Mouse (Mus musculus): ENCODE data around the gene Ntf5. TPM values are rescaled to one million over a fixed set of nuclear protein-coding genes. Genes with fewer than 3 reads are reported as not detected.
A peak's percentile ranks its signal among the peaks of the same experiment; 100 is the strongest.
"Not testable (repeated sequence)": the region's sequence is repeated elsewhere in the genome, so short reads cannot be mapped to it uniquely, and the experiment has no call there.

Gene Ntf5
- polyA plus RNA-seq, 1 experiment from 2014 or later = 0.57 TPM

GRCm38 (mm10) chr7:45460860-45461314, 47.4 kb downstream of the Ntf5 start:
- no peaks in the 10 kb centered on the region for H3K27me3 ChIP-seq (replicated peaks)
- H3K9ac ChIP-seq = peak overlapping the region; percentile 26; the same call in 1 of the 2 replicates
- peak overlapping the region; percentile 58 for H3K27ac ChIP-seq
- ATAC-seq (ENCODE audit: low FRiP score, low read depth) = no peak
- no peak overlapping the region for H3K4me3 ChIP-seq
- WGBS = 32% methylated on average over 13 of the region's 13 CpGs
- H3K36me3 ChIP-seq = peaks cover 49% of the 10 kb centered on the region
- peaks cover 43% of the 10 kb centered on the region for H3K4me1 ChIP-seq
- no peaks in the 10 kb centered on the region for H3K9me3 ChIP-seq
- H3K4me2 ChIP-seq (replicated peaks) = peak overlapping the region; percentile 59

- Histone ChIP-seq H3K9ac (no peak overlapping the region), H3K27ac (peak overlapping the region; percentile 58; the same call in 1 of the 2 replicates), H3K4me2 (replicated peaks) (peak overlapping the region; percentile 59), H3K9me3 (no peaks in the 10 kb centered on the region), H3K4me1 (peaks cover 47% of the 10 kb centered on the region), H3K4me3 (no peak overlapping the region), H3K36me3 (peaks cover 49% of the 10 kb centered on the region), H3K27me3 (replicated peaks) (no peaks in the 10 kb centered on the region)
- no peak for ATAC-seq (ENCODE audit: low FRiP score, low read depth)
- 40% methylated on average over 4 of the region's 5 CpGs for WGBS
These were observed 47.8 kb downstream of the Ntf5 start for GRCm38 (mm10) chr7:45461326-45461725.

GRCm38 (mm10) chr7:45461781-45462180, 48.3 kb downstream of the Ntf5 start:
- Histone ChIP-seq H3K9ac (no peak overlapping the region), H3K4me1 (peaks cover 46% of the 10 kb centered on the region), H3K9me3 (no peaks in the 10 kb centered on the region), H3K4me2 (replicated peaks) (no peak overlapping the region), H3K4me3 (no peak overlapping the region), H3K27me3 (replicated peaks) (no peaks in the 10 kb centered on the region), H3K36me3 (peaks cover 49% of the 10 kb centered on the region), H3K27ac (no peak overlapping the region)
- ATAC-seq (ENCODE audit: low FRiP score, low read depth) = no peak
- WGBS = 78% methylated on average over 4 of the region's 4 CpGs

GRCm38 (mm10) chr7:45462325-45462724, 48.8 kb downstream of the Ntf5 start:
- Histone ChIP-seq H3K4me3 (no peak overlapping the region), H3K4me1 (peaks cover 44% of the 10 kb centered on the region), H3K9me3 (no peaks in the 10 kb centered on the region), H3K4me2 (replicated peaks) (no peak overlapping the region), H3K9ac (no peak overlapping the region), H3K36me3 (peaks cover 44% of the 10 kb centered on the region), H3K27me3 (replicated peaks) (no peaks in the 10 kb centered on the region), H3K27ac (no peak overlapping the region)
- WGBS = 90% methylated on average over 4 of the region's 4 CpGs
- ATAC-seq (ENCODE audit: low FRiP score, low read depth) = no peak

GRCm38 (mm10) chr7:45462868-45463267, 49.4 kb downstream of the Ntf5 start:
- H3K27me3 ChIP-seq (replicated peaks); ATAC-seq (ENCODE audit: low FRiP score, low read depth); H3K4me2 ChIP-seq (replicated peaks); H3K9ac ChIP-seq; H3K4me3 ChIP-seq; H3K9me3 ChIP-seq; H3K27ac ChIP-seq: not testable (repeated sequence)
- H3K4me1 ChIP-seq = peaks cover 39% of the 10 kb centered on the region
- WGBS = 86% methylated on average over 4 of the region's 4 CpGs
- peaks cover 39% of the 10 kb centered on the region for H3K36me3 ChIP-seq

- no peak overlapping the region for H3K27ac ChIP-seq
- peaks cover 34% of the 10 kb centered on the region for H3K36me3 ChIP-seq
- no peak overlapping the region for H3K4me2 ChIP-seq (replicated peaks)
- no peak for ATAC-seq (ENCODE audit: low FRiP score, low read depth)
- H3K4me3 ChIP-seq = no peak overlapping the region
- WGBS = 93% methylated on average over 7 of the region's 7 CpGs
- peaks cover 34% of the 10 kb centered on the region for H3K4me1 ChIP-seq
- H3K9me3 ChIP-seq = no peaks in the 10 kb centered on the region
- H3K9ac ChIP-seq = no peak overlapping the region
- H3K27me3 ChIP-seq (replicated peaks) = no peaks in the 10 kb centered on the region
These were observed 50.7 kb downstream of the Ntf5 start for GRCm38 (mm10) chr7:45463987-45464778.

GRCm38 (mm10) chr7:45465112-45465511, 51.6 kb downstream of the Ntf5 start:
- Histone ChIP-seq H3K9me3 (no peaks in the 10 kb centered on the region), H3K4me3 (0 out of 2 replicates have a peak overlapping the region, but pooled peaks have one; percentile 91), H3K27ac (no peak overlapping the region), H3K4me2 (replicated peaks) (peak overlapping the region; percentile 77), H3K4me1 (peaks cover 34% of the 10 kb centered on the region), H3K36me3 (peaks cover 34% of the 10 kb centered on the region), H3K9ac (no peak overlapping the region), H3K27me3 (replicated peaks) (no peaks in the 10 kb centered on the region)
- WGBS = 96% methylated on average over 12 of the region's 12 CpGs
- no peak for ATAC-seq (ENCODE audit: low FRiP score, low read depth)

GRCm38 (mm10) chr7:45465549-45465948, 52.1 kb downstream of the Ntf5 start:
- H3K27ac ChIP-seq = no peak overlapping the region
- peak overlapping the region; percentile 77 for H3K4me2 ChIP-seq (replicated peaks)
- H3K27me3 ChIP-seq (replicated peaks) = no peaks in the 10 kb centered on the region
- ATAC-seq (ENCODE audit: low FRiP score, low read depth) = no peak
- H3K36me3 ChIP-seq = peaks cover 34% of the 10 kb centered on the region
- H3K9me3 ChIP-seq = no peaks in the 10 kb centered on the region
- H3K4me3 ChIP-seq = peak overlapping the region; percentile 91
- peak overlapping the region; percentile 89 for H3K9ac ChIP-seq
- H3K4me1 ChIP-seq = peaks cover 30% of the 10 kb centered on the region
- 82% methylated on average over 9 of the region's 9 CpGs for WGBS

- H3K36me3 ChIP-seq = peaks cover 34% of the 10 kb centered on the region
- no peaks in the 10 kb centered on the region for H3K9me3 ChIP-seq
- WGBS = under 1% methylated on average over 58 of the region's 58 CpGs
- H3K9ac ChIP-seq = peak within 1 kb of the TSS; percentile 89
- H3K4me1 ChIP-seq = peaks cover 23% of the 10 kb centered on the region
- peak; percentile 72 for ATAC-seq (ENCODE audit: low FRiP score, low read depth)
- peak within 1 kb of the TSS; percentile 77 for H3K4me2 ChIP-seq (replicated peaks)
- peak within 1 kb of the TSS; percentile 91 for H3K4me3 ChIP-seq
- H3K27ac ChIP-seq = no peak within 1 kb of the TSS
- H3K27me3 ChIP-seq (replicated peaks) = no peaks in the 10 kb centered on the region
These were observed 53.0 kb downstream of the Ntf5 start, which contains the start of gene Bax for GRCm38 (mm10) chr7:45466283-45467089. Gene Bax, minus strand, starts transcription at chr7:45466898.

Small RNA genes within 50 kb of the gene (microRNA-seq; reads per million reads assigned to microRNA genes)
- gene Gm22133 = not detected

Other genes with a start within 250 kb of the Ntf5 start
- gene Slc17a7, start 249.7 kb upstream of the Ntf5 start, polyA plus RNA-seq (2016; fragmentation: Nextera tagmentation; extraction: Ambion mirVana) = 2.0 and 2.6 TPM in 2 replicates
- gene Gfy, start 234.1 kb upstream of the Ntf5 start, polyA plus RNA-seq (2016; fragmentation: Nextera tagmentation; extraction: Ambion mirVana) = not detected in 2 replicates
- not detected in 2 replicates for gene Pth2, start 232.7 kb upstream of the Ntf5 start, polyA plus RNA-seq (2016; fragmentation: Nextera tagmentation; extraction: Ambion mirVana)
- gene Ccdc155, start 208.8 kb upstream of the Ntf5 start, polyA plus RNA-seq (2016; fragmentation: Nextera tagmentation; extraction: Ambion mirVana) = 0.42 and 0.74 TPM in 2 replicates
- 7.5 and 7.6 TPM in 2 replicates for gene Dkkl1, start 201.5 kb upstream of the Ntf5 start, polyA plus RNA-seq (2016; fragmentation: Nextera tagmentation; extraction: Ambion mirVana)
- 173 and 178 TPM in 2 replicates for gene Tead2, start 197.9 kb upstream of the Ntf5 start, polyA plus RNA-seq (2016; fragmentation: Nextera tagmentation; extraction: Ambion mirVana)
- 1.1 and 1.2 TPM in 2 replicates for gene Cd37, start 174.6 kb upstream of the Ntf5 start, polyA plus RNA-seq (2016; fragmentation: Nextera tagmentation; extraction: Ambion mirVana)
- 0.20 TPM in 1 of 2 replicates, not detected in the other for gene Slc6a16, start 172.6 kb upstream of the Ntf5 start, polyA plus RNA-seq (2016; fragmentation: Nextera tagmentation; extraction: Ambion mirVana)
- not detected in 2 replicates for gene Slc6a21, start 136.2 kb upstream of the Ntf5 start, polyA plus RNA-seq (2016; fragmentation: Nextera tagmentation; extraction: Ambion mirVana)
- 9.6 and 11.0 TPM in 2 replicates for gene Trpm4, start 79.9 kb upstream of the Ntf5 start, polyA plus RNA-seq (2016; fragmentation: Nextera tagmentation; extraction: Ambion mirVana)
- 0.46 and 0.77 TPM in 2 replicates for gene Hrc, start 78.4 kb upstream of the Ntf5 start, polyA plus RNA-seq (2016; fragmentation: Nextera tagmentation; extraction: Ambion mirVana)
- gene Ppfia3, start 46.7 kb upstream of the Ntf5 start, polyA plus RNA-seq (2016; fragmentation: Nextera tagmentation; extraction: Ambion mirVana) = 17.1 and 18.1 TPM in 2 replicates
- 3.5 TPM in 2 replicates for gene Lin7b, start 43.1 kb upstream of the Ntf5 start, polyA plus RNA-seq (2016; fragmentation: Nextera tagmentation; extraction: Ambion mirVana)
- gene Snrnp70, start 18.0 kb upstream of the Ntf5 start, polyA plus RNA-seq (2016; fragmentation: Nextera tagmentation; extraction: Ambion mirVana) = 269 and 286 TPM in 2 replicates
- gene Kcna7, start 8.0 kb upstream of the Ntf5 start, polyA plus RNA-seq (2016; fragmentation: Nextera tagmentation; extraction: Ambion mirVana) = not detected in 2 replicates
- not detected in 2 replicates for gene Lhb, start 7.1 kb downstream of the Ntf5 start, polyA plus RNA-seq (2016; fragmentation: Nextera tagmentation; extraction: Ambion mirVana)
- gene Gys1, start 21.1 kb downstream of the Ntf5 start, polyA plus RNA-seq (2016; fragmentation: Nextera tagmentation; extraction: Ambion mirVana) = 31.8 and 32.7 TPM in 2 replicates
- gene Ruvbl2, start 24.4 kb downstream of the Ntf5 start, polyA plus RNA-seq (2016; fragmentation: Nextera tagmentation; extraction: Ambion mirVana) = 126 and 127 TPM in 2 replicates
- gene Ftl1, start 46.2 kb downstream of the Ntf5 start, polyA plus RNA-seq (2016; fragmentation: Nextera tagmentation; extraction: Ambion mirVana) = 5,746 and 6,117 TPM in 2 replicates
- gene Bax, start 53.2 kb downstream of the Ntf5 start, polyA plus RNA-seq (2016; fragmentation: Nextera tagmentation; extraction: Ambion mirVana) = 262 and 276 TPM in 2 replicates
- 0.41 and 0.60 TPM in 2 replicates for gene Tulp2, start 68.2 kb downstream of the Ntf5 start, polyA plus RNA-seq (2016; fragmentation: Nextera tagmentation; extraction: Ambion mirVana)
- not detected in 2 replicates for gene Gm45808, start 73.1 kb downstream of the Ntf5 start, polyA plus RNA-seq (2016; fragmentation: Nextera tagmentation; extraction: Ambion mirVana)
- 2.3 and 2.8 TPM in 2 replicates for gene Dhdh, start 75.1 kb downstream of the Ntf5 start, polyA plus RNA-seq (2016; fragmentation: Nextera tagmentation; extraction: Ambion mirVana)
- 118 and 119 TPM in 2 replicates for gene Nucb1, start 96.7 kb downstream of the Ntf5 start, polyA plus RNA-seq (2016; fragmentation: Nextera tagmentation; extraction: Ambion mirVana)
- gene Ppp1r15a, start 112.6 kb downstream of the Ntf5 start, polyA plus RNA-seq (2016; fragmentation: Nextera tagmentation; extraction: Ambion mirVana) = 19.4 and 20.1 TPM in 2 replicates
- 3.2 and 3.5 TPM in 2 replicates for gene Plekha4, start 112.6 kb downstream of the Ntf5 start, polyA plus RNA-seq (2016; fragmentation: Nextera tagmentation; extraction: Ambion mirVana)
- 0.26 and 0.43 TPM in 2 replicates for gene Hsd17b14, start 141.2 kb downstream of the Ntf5 start, polyA plus RNA-seq (2016; fragmentation: Nextera tagmentation; extraction: Ambion mirVana)
- gene Bcat2, start 156.5 kb downstream of the Ntf5 start, polyA plus RNA-seq (2016; fragmentation: Nextera tagmentation; extraction: Ambion mirVana) = 25.7 and 29.2 TPM in 2 replicates
- gene Fgf21, start 201.8 kb downstream of the Ntf5 start, polyA plus RNA-seq (2016; fragmentation: Nextera tagmentation; extraction: Ambion mirVana) = not detected in 2 replicates
- not detected in 2 replicates for gene Fut1, start 203.6 kb downstream of the Ntf5 start, polyA plus RNA-seq (2016; fragmentation: Nextera tagmentation; extraction: Ambion mirVana)
- 0.23 TPM in 1 of 2 replicates, not detected in the other for gene Izumo1, start 208.1 kb downstream of the Ntf5 start, polyA plus RNA-seq (2016; fragmentation: Nextera tagmentation; extraction: Ambion mirVana)
- gene Rasip1, start 213.8 kb downstream of the Ntf5 start, polyA plus RNA-seq (2016; fragmentation: Nextera tagmentation; extraction: Ambion mirVana) = 16.5 and 16.8 TPM in 2 replicates
- 3.5 and 4.9 TPM in 2 replicates for gene Mamstr, start 226.3 kb downstream of the Ntf5 start, polyA plus RNA-seq (2016; fragmentation: Nextera tagmentation; extraction: Ambion mirVana)